Mouse (Mus musculus) lung, adult 2 months (tissue): ENCODE measurements around the gene Nhsl1. TPM values are rescaled to one million over a fixed set of nuclear protein-coding genes. Genes with fewer than 3 reads are reported as not detected.

Experiments used
- DNase-seq: peaks from one replicate; pipeline ENCODE4 v3.0.0; 2022
- H3K4me1 ChIP-seq: fragments of 200-500 bp; 2 replicates; pipeline ENCODE4 v1.6.1; 2011; ENCODE audit warnings: low read length; ENCODE audit not compliant: control insufficient read depth, insufficient read depth
- H3K4me3 ChIP-seq: fragments of 200-500 bp; replicated peaks from 2 replicates; pipeline ENCODE3; 2011; ENCODE audit warnings: low read depth, mild to moderate bottlenecking, control low read depth, low read length; ENCODE audit errors: extremely low read depth
- CTCF ChIP-seq: fragments of 200-500 bp; IDR thresholded peaks from 2 replicates; pipeline ENCODE4 v1.5.1; 2011; ENCODE audit warnings: mild to moderate bottlenecking, low read length, control low read depth; ENCODE audit not compliant: insufficient read depth
- POLR2A ChIP-seq: fragments of 200-500 bp; IDR thresholded peaks from 2 replicates; pipeline ENCODE4 v1.6.1; 2011; ENCODE audit warnings: low read depth, mild to moderate bottlenecking, control low read depth, low read length, borderline replicate concordance; ENCODE audit errors: extremely low read depth
- WGBS: fragments of 180-500 bp; shearing (Covaris S2); methylation state at CpG from one replicate; pipeline ENCODE4 v1.1.7; 2018; 5-methylcytosine and 5-hydroxymethylcytosine counted together
- polyA plus RNA-seq: library from polyadenylated mRNA; depleted of rRNA; stranded (reverse); fragments of >200 nt; gene quantifications from 2 replicates; pipeline ENCODE4 v1.2.3, GENCODE M21; 2012

Nhsl1 gene
- polyA plus RNA-seq, 1 experiment = 9.0 TPM

DNA sequence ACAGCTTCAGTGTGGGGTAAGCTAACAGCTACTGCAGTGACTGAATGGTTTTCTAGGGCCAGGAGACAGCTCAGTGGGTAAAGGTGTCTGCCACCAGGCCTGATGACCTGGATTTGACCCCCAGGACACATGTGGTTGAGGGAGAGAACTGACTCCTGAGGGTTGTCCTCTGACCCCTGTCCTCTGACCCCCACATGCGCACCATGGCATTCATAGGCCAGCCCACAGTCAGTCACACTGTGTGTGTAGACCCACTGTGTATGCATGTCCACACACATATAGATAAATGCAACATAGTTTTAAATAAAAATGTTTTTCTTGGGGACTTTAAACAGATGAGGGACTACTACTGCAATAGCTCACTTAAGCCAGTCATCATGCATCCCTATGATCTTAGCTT, 22.1 kb downstream of the Nhsl1 start:
- 100% methylated on average over 1 of the region's 1 CpGs for WGBS

GRCm38 (mm10) chr10:18341444-18342196, 22.8 kb downstream of the Nhsl1 start:
- Histone ChIP-seq H3K4me1 (no peaks in the 10 kb centered on the region), H3K4me3 (no peak overlapping the region)
- TF ChIP-seq CTCF (no peak), POLR2A (no peak)
- WGBS = 74% methylated on average over 15 of the region's 15 CpGs
- no peak for DNase-seq

More for the DNA sequence above, 22.1 kb downstream of the Nhsl1 start:
- Histone ChIP-seq H3K4me1 (no peaks in the 10 kb centered on the region), H3K4me3 (no peak overlapping the region)
- TF ChIP-seq CTCF (no peak), POLR2A (no peak)
- DNase-seq = no peak

- Histone ChIP-seq H3K4me3 (no peak overlapping the region), H3K4me1 (no peaks in the 10 kb centered on the region)
- WGBS = 92% methylated on average over 15 of the region's 15 CpGs
- DNase-seq = no peak
- TF ChIP-seq CTCF = no peak
- TF ChIP-seq POLR2A = no peak
Observed at GRCm38 (mm10) chr10:18347231-18347630, 28.4 kb downstream of the Nhsl1 start.

DNA sequence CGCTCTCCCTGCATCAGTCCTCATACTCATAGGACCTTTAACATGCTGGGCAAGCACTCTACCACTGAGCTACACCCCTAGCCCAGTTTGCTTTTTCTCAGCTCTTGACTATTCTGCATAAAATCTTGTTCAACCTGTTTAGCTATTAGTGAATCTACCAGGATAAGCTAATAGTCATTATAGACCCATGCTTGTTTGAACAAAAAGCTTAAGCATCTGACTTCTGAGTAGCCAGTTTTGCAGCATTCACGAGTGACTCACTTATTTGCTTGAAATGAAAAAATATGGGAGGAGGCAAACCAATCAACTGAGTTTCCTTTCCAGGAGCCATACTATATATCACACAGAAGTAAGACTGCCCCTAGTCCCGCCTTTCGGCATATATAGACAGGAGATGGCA, 32.0 kb downstream of the Nhsl1 start:
- no peak for DNase-seq
- 72% methylated on average over 4 of the region's 4 CpGs for WGBS
- TF ChIP-seq CTCF (no peak), POLR2A (no peak)
- no peak overlapping the region for H3K4me3 ChIP-seq
- H3K4me1 ChIP-seq = no peaks in the 10 kb centered on the region

- DNase-seq = no peak
- TF ChIP-seq CTCF (no peak), POLR2A (no peak)
- Histone ChIP-seq H3K4me1 (no peaks in the 10 kb centered on the region; the same call in 1 of the 2 replicates), H3K4me3 (no peak overlapping the region)
- 78% methylated on average over 5 of the region's 5 CpGs for WGBS
Observed at GRCm38 (mm10) chr10:18352937-18353336, 34.2 kb downstream of the Nhsl1 start.

- TF ChIP-seq CTCF (no peak), POLR2A (no peak)
- 57% methylated on average over 8 of the region's 8 CpGs for WGBS
- H3K4me3 ChIP-seq = no peak overlapping the region
- no peak for DNase-seq
- H3K4me1 ChIP-seq = no peaks in the 10 kb centered on the region; the same call in 1 of the 2 replicates
Observed at GRCm38 (mm10) chr10:18354103-18354502, 35.3 kb downstream of the Nhsl1 start.

GRCm38 (mm10) chr10:18356461-18356860, 37.7 kb downstream of the Nhsl1 start:
- TF ChIP-seq CTCF (no peak), POLR2A (no peak)
- no peak for DNase-seq
- 88% methylated on average over 6 of the region's 6 CpGs for WGBS
- Histone ChIP-seq H3K4me1 (no peaks in the 10 kb centered on the region; the same call in 1 of the 2 replicates), H3K4me3 (no peak overlapping the region)

DNA sequence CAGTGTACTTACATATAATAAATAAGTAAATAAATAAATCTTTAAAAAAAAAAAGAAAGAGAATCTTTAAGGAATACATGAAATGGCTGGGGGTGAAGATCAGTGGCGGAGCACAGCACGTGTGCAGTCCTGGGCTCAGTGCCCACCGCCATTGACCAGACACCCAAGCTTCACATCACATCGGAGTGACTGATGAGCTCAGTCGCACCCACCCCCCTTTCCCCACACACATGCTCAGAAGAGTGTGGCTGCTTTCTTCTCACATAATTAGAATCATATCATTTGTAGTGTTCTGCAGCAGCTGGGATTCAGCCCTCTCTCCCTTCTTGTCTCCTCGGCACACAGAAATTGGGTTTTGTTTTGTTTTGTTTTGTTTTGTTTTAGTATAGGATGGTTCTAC, 38.4 kb downstream of the Nhsl1 start:
- DNase-seq = no peak
- TF ChIP-seq CTCF (no peak), POLR2A (no peak)
- 67% methylated on average over 6 of the region's 6 CpGs for WGBS
- no peak overlapping the region for H3K4me3 ChIP-seq
- H3K4me1 ChIP-seq = no peaks in the 10 kb centered on the region; the same call in 1 of the 2 replicates

DNA sequence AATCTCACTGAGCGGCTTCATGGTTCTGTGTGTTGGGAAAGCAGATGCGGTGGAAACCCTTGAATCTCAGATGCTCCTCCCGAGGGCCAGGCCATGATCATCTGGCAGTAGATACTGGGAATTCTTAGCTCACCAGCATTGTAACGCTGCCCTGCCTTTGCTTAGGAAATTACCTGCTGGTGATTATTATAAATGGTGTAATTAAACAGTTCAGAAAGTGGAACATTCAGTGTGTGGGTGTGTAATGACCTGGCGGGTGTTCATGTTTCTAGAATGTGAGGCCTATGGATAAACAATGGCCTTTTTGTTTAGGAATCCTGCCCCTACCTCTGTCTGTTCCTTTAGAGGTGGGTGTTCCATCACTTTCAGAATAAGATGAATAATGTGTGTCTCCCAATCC, 39.7 kb downstream of the Nhsl1 start:
- 80% methylated on average over 5 of the region's 5 CpGs for WGBS
- TF ChIP-seq POLR2A (no peak), CTCF (no peak)

GRCm38 (mm10) chr10:18360175-18360574, 41.4 kb downstream of the Nhsl1 start:
- no peaks in the 10 kb centered on the region; the same call in 1 of the 2 replicates for H3K4me1 ChIP-seq
- DNase-seq = no peak
- 71% methylated on average over 6 of the region's 6 CpGs for WGBS
- TF ChIP-seq POLR2A = no peak
- TF ChIP-seq CTCF = no peak
- no peak overlapping the region for H3K4me3 ChIP-seq

More for the DNA sequence above, 39.7 kb downstream of the Nhsl1 start:
- H3K4me1 ChIP-seq = no peaks in the 10 kb centered on the region; the same call in 1 of the 2 replicates
- DNase-seq = no peak
- no peak overlapping the region for H3K4me3 ChIP-seq
